29 mouse cellular contexts compared by ENCODE assay signal in the genomic region with DNA sequence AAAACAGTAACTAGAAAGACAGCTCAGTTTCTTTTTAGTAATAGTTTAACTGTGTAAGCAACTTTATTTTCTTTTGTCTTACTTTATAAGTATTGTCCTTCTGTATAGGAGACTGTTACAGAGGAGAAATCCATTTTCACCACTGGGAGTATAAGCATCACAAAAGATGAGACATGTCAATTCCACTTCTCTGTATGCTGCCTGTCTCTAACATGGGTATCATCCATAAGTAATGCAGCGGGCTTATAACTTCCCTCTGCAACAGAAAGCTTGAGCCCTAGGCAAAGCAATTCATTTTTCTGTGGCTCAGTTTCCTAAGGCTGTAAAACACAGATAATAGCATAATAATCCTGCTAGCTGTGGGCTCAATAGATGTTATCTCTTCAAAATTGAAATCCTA.
DNase-seq lines count a peak whose midpoint lies in the region; ATAC-seq and TF ChIP-seq lines count a peak whose summit lies in the region.
"Had no signal": no experiment of that assay in that cellular context is flagged by ENCODE, and none has a peak within 500 bp of the region (broad histone marks: within the 10 kb centered on the region; RNA-seq: fewer than 3 reads in every experiment).

No protein-coding gene starts in this region.

- H3K27ac ChIP-seq in forebrain, embryonic 12.5 days: 0 out of 2 replicates have a peak overlapping the region, but pooled peaks have one; percentile 53
- H3K27ac ChIP-seq in forebrain, embryonic 14.5 days (ENCODE audit: low read depth, low read length): no peak overlapping the region
- no peak overlapping the region; the same call in 1 of the 2 replicates for H3K27ac ChIP-seq in midbrain, embryonic 13.5 days
- no peak overlapping the region for H3K27ac ChIP-seq in midbrain, embryonic 10.5 days (replicated peaks)
- H3K27ac ChIP-seq in midbrain, embryonic 16.5 days (ENCODE audit: low read length): no peak overlapping the region
- H3K27ac ChIP-seq in intestine, embryonic 15.5 days: no peak overlapping the region
- H3K27ac ChIP-seq: embryonic facial prominence, embryonic 13.5 days; embryonic facial prominence, embryonic 15.5 days; forebrain, embryonic 10.5 days; forebrain, embryonic 13.5 days had no signal

- no peak overlapping the region for H3K4me3 ChIP-seq in forebrain, embryonic 12.5 days (replicated peaks)
- H3K4me3 ChIP-seq in forebrain, embryonic 14.5 days (ENCODE audit: low read depth, low read length): no peak overlapping the region
- no peak overlapping the region for H3K4me3 ChIP-seq in midbrain, embryonic 13.5 days (replicated peaks)
- no peak overlapping the region for H3K4me3 ChIP-seq in midbrain, embryonic 10.5 days
- H3K4me3 ChIP-seq in midbrain, embryonic 16.5 days (ENCODE audit: low read depth, low read length): no peak overlapping the region
- H3K4me3 ChIP-seq in intestine, embryonic 15.5 days (replicated peaks): no peak overlapping the region
- H3K4me3 ChIP-seq: embryonic facial prominence, embryonic 13.5 days; embryonic facial prominence, embryonic 15.5 days; erythroblast, embryonic 14.5 days; forebrain, embryonic 10.5 days; forebrain, embryonic 13.5 days had no signal

- H3K4me1 ChIP-seq in forebrain, embryonic 12.5 days: no peaks in the 10 kb centered on the region
- peaks cover 3% of the 10 kb centered on the region; the same call in 1 of the 2 replicates for H3K4me1 ChIP-seq in forebrain, embryonic 14.5 days (ENCODE audit: control insufficient read depth, insufficient read depth, low read length)
- H3K4me1 ChIP-seq in midbrain, embryonic 13.5 days (replicated peaks): peaks cover 17% of the 10 kb centered on the region
- H3K4me1 ChIP-seq in midbrain, embryonic 10.5 days: no peaks in the 10 kb centered on the region
- H3K4me1 ChIP-seq in midbrain, embryonic 16.5 days (ENCODE audit: control insufficient read depth, insufficient read depth, low read length): peaks cover 15% of the 10 kb centered on the region
- no peaks in the 10 kb centered on the region for H3K4me1 ChIP-seq in intestine, embryonic 15.5 days (replicated peaks)
- H3K4me1 ChIP-seq: embryonic facial prominence, embryonic 13.5 days; embryonic facial prominence, embryonic 15.5 days; forebrain, embryonic 10.5 days had no signal

- H3K9me3 ChIP-seq in forebrain, embryonic 12.5 days: no peaks in the 10 kb centered on the region
- no peaks in the 10 kb centered on the region for H3K9me3 ChIP-seq in forebrain, embryonic 14.5 days (replicated peaks; ENCODE audit: control insufficient read depth, low read length)
- no peaks in the 10 kb centered on the region for H3K9me3 ChIP-seq in midbrain, embryonic 13.5 days
- no peaks in the 10 kb centered on the region for H3K9me3 ChIP-seq in midbrain, embryonic 10.5 days (replicated peaks)
- no peaks in the 10 kb centered on the region for H3K9me3 ChIP-seq in midbrain, embryonic 16.5 days (replicated peaks; ENCODE audit: control insufficient read depth, low read length, poor library complexity, severe bottlenecking)
- H3K9me3 ChIP-seq in intestine, embryonic 15.5 days: no peaks in the 10 kb centered on the region
- H3K9me3 ChIP-seq: embryonic facial prominence, embryonic 13.5 days; embryonic facial prominence, embryonic 15.5 days; forebrain, embryonic 10.5 days; forebrain, embryonic 13.5 days; G1E had no signal

- TF ChIP-seq CTCF in brain, embryonic 14.5 days (IDR thresholded peaks at IDR 0.05; ENCODE audit: borderline replicate concordance, extremely low read depth, insufficient read depth, insufficient read length): no peak

- H3K36me3 ChIP-seq in forebrain, embryonic 12.5 days (replicated peaks): no peaks in the 10 kb centered on the region
- H3K36me3 ChIP-seq in forebrain, embryonic 14.5 days (ENCODE audit: control insufficient read depth, insufficient read depth, low read length): no peaks in the 10 kb centered on the region
- H3K36me3 ChIP-seq in midbrain, embryonic 13.5 days: no peaks in the 10 kb centered on the region
- H3K36me3 ChIP-seq in midbrain, embryonic 10.5 days: no peaks in the 10 kb centered on the region
- H3K36me3 ChIP-seq in midbrain, embryonic 16.5 days (ENCODE audit: control insufficient read depth, insufficient read depth, low read length): no peaks in the 10 kb centered on the region
- H3K36me3 ChIP-seq in intestine, embryonic 15.5 days: no peaks in the 10 kb centered on the region
- H3K36me3 ChIP-seq: embryonic facial prominence, embryonic 13.5 days; embryonic facial prominence, embryonic 15.5 days; forebrain, embryonic 10.5 days; G1E had no signal

- no peak overlapping the region for H3K9ac ChIP-seq in forebrain, embryonic 12.5 days
- no peak overlapping the region for H3K9ac ChIP-seq in forebrain, embryonic 14.5 days (ENCODE audit: low read length)
- no peak overlapping the region for H3K9ac ChIP-seq in midbrain, embryonic 13.5 days (replicated peaks)
- H3K9ac ChIP-seq in midbrain, embryonic 16.5 days (ENCODE audit: low read depth, low read length): no peak overlapping the region
- H3K9ac ChIP-seq in intestine, embryonic 15.5 days: no peak overlapping the region
- H3K9ac ChIP-seq: embryonic facial prominence, embryonic 13.5 days; embryonic facial prominence, embryonic 15.5 days; forebrain, embryonic 13.5 days had no signal

- no peak for DNase-seq in forebrain, embryonic 14.5 days (ENCODE audit: low spot score)
- DNase-seq in midbrain, embryonic 10.5 days (ENCODE audit: low spot score): no peak
- peak; percentile 52 for DNase-seq in brain, embryonic 14.5 days (ENCODE audit: low read depth)
- DNase-seq: adrenal gland, adult 8-10 months; adrenal gland, postnatal 14 days; adrenal gland, postnatal 36 days; B cell, adult 2 months; cerebellum, adult 11 months; cerebellum, adult 18-20 months; cerebellum, adult 8-10 months; cerebellum, adult 9-11 months; cerebellum, postnatal 14 days; cerebellum, postnatal 36 days; embryo, embryonic 11 days had no signal

- ATAC-seq in forebrain, embryonic 12.5 days (ENCODE audit: low FRiP score): no peak
- no peak for ATAC-seq in forebrain, embryonic 14.5 days
- peak; percentile 59 for ATAC-seq in midbrain, embryonic 13.5 days
- ATAC-seq in midbrain, embryonic 16.5 days: peak; percentile 46; the same call in 1 of the 2 replicates
- ATAC-seq in intestine, embryonic 15.5 days: no peak
- ATAC-seq: activated CD4-positive, CD25-positive, alpha-beta regulatory T cell, adult 4 months; CD4-positive, CD25-positive, alpha-beta regulatory T cell, adult 4 months; forebrain, embryonic 13.5 days; forebrain, embryonic 16.5 days; Patski had no signal

- 69% methylated on average over 1 of the region's 1 CpGs for WGBS in forebrain, embryonic 12.5 days
- 84% methylated on average over 1 of the region's 1 CpGs for WGBS in forebrain, embryonic 14.5 days
- 47% methylated on average over 1 of the region's 1 CpGs for WGBS in midbrain, embryonic 13.5 days
- WGBS in midbrain, embryonic 10.5 days: 90% methylated on average over 1 of the region's 1 CpGs
- WGBS in midbrain, embryonic 16.5 days: 47% methylated on average over 1 of the region's 1 CpGs
- 77% methylated on average over 1 of the region's 1 CpGs for WGBS in intestine, embryonic 15.5 days

- TF ChIP-seq POLR2A in brain, embryonic 14.5 days (IDR thresholded peaks at IDR 0.05; ENCODE audit: borderline replicate concordance, extremely low read depth, insufficient read depth, insufficient read length, poor library complexity, severe bottlenecking): no peak

- H3K27me3 ChIP-seq in forebrain, embryonic 12.5 days: no peaks in the 10 kb centered on the region
- no peaks in the 10 kb centered on the region for H3K27me3 ChIP-seq in forebrain, embryonic 14.5 days (replicated peaks; ENCODE audit: control insufficient read depth, insufficient read depth, low read length)
- H3K27me3 ChIP-seq in midbrain, embryonic 13.5 days: no peaks in the 10 kb centered on the region
- no peaks in the 10 kb centered on the region for H3K27me3 ChIP-seq in midbrain, embryonic 10.5 days (ENCODE audit: low read depth, poor library complexity, severe bottlenecking)
- H3K27me3 ChIP-seq in midbrain, embryonic 16.5 days (ENCODE audit: control insufficient read depth, insufficient read depth, low read depth, low read length): no peaks in the 10 kb centered on the region
- H3K27me3 ChIP-seq in intestine, embryonic 15.5 days (replicated peaks): no peaks in the 10 kb centered on the region
- H3K27me3 ChIP-seq: CH12.LX; embryonic facial prominence, embryonic 13.5 days; embryonic facial prominence, embryonic 15.5 days; forebrain, embryonic 13.5 days had no signal

- no peak overlapping the region for H3K4me2 ChIP-seq in forebrain, embryonic 12.5 days
- no peak overlapping the region for H3K4me2 ChIP-seq in forebrain, embryonic 14.5 days (ENCODE audit: low read length)
- H3K4me2 ChIP-seq in midbrain, embryonic 13.5 days (replicated peaks): no peak overlapping the region
- H3K4me2 ChIP-seq in midbrain, embryonic 16.5 days (ENCODE audit: low read length): no peak overlapping the region
- H3K4me2 ChIP-seq in intestine, embryonic 15.5 days (replicated peaks): no peak overlapping the region
- H3K4me2 ChIP-seq: embryonic facial prominence, embryonic 13.5 days; embryonic facial prominence, embryonic 15.5 days; forebrain, embryonic 13.5 days had no signal

Comparison
In these comparisons a context has a peak if more than half of its experiments do, and no peak if none do; other contexts are left out.
1. ATAC-seq: peak in midbrain, embryonic 13.5 days (single experiment) and midbrain, embryonic 16.5 days (single experiment); none in forebrain, embryonic 12.5 days (single experiment), forebrain, embryonic 14.5 days (single experiment) and intestine, embryonic 15.5 days (single experiment).